Mouse (Mus musculus) MEL (cell line): ENCODE results near the gene Magi2. TPM values are rescaled to one million over a fixed set of nuclear protein-coding genes. Genes with fewer than 3 reads are reported as not detected.

Experiments
- DNase-seq: peaks from one replicate; pipeline ENCODE4 v3.0.0; 2011; ENCODE audit warnings: low read depth, low spot score
- H3K27ac ChIP-seq: 2 replicates; pipeline ENCODE4 v1.5.1; 2012; ENCODE audit warnings: low read depth, mild to moderate bottlenecking, control low read depth, low read length, moderate library complexity; ENCODE audit not compliant: control insufficient read depth
- H3K27me3 ChIP-seq, 2 experiments: fragments of 150-350 bp in 1 of 2; sonication (generic) in 1 of 2; 2 replicates each; pipeline ENCODE4 v1.6.1; 2012; ENCODE audit warnings: low read length in 2 of 2, mild to moderate bottlenecking in 2 of 2, improper control_type of control experiment in 1 of 2, moderate library complexity in 1 of 2; ENCODE audit not compliant: insufficient read depth in 2 of 2, control insufficient read depth in 1 of 2
- H3K36me3 ChIP-seq, 2 experiments: 2 replicates each; pipeline ENCODE4 v1.6.1; 2012 to 2014; ENCODE audit warnings: low read length in 2 of 2, improper control_type of control experiment in 1 of 2, inconsistent platforms in 1 of 2, mild to moderate bottlenecking in 1 of 2; ENCODE audit not compliant: insufficient read depth in 2 of 2, control insufficient read depth in 1 of 2
- H3K4me1 ChIP-seq, 2 experiments: fragments of 150-350 bp in 1 of 2; sonication (generic) in 1 of 2; 2 replicates each; pipeline ENCODE4 v1.6.1; 2012; ENCODE audit warnings: low read length in 2 of 2, improper control_type of control experiment in 1 of 2, mild to moderate bottlenecking in 1 of 2; ENCODE audit not compliant: insufficient read depth in 2 of 2, control insufficient read depth in 1 of 2
- H3K4me3 ChIP-seq, 2 experiments: fragments of 150-350 bp in 1 of 2; sonication (generic) in 1 of 2; 2 replicates each; pipeline ENCODE4 v1.5.1; 2012; ENCODE audit warnings: low read depth in 2 of 2, low read length in 2 of 2, mild to moderate bottlenecking in 2 of 2, moderate library complexity in 2 of 2, control low read depth in 1 of 2, improper control_type of control experiment in 1 of 2; ENCODE audit not compliant: control insufficient read depth in 1 of 2, insufficient read depth in 1 of 2
- H3K79me2 ChIP-seq: 2 replicates; pipeline ENCODE4 v1.6.1; 2012; ENCODE audit warnings: mild to moderate bottlenecking, low read length, moderate library complexity; ENCODE audit not compliant: control insufficient read depth, poor library complexity, insufficient read depth
- H3K9ac ChIP-seq: 2 replicates; pipeline ENCODE4 v1.6.1; 2012; ENCODE audit warnings: low read depth, mild to moderate bottlenecking, control low read depth, low read length, moderate library complexity; ENCODE audit not compliant: control insufficient read depth, poor library complexity, severe bottlenecking
- H3K9me3 ChIP-seq: fragments of 150-350 bp; sonication (generic); replicated peaks from 2 replicates; pipeline ENCODE4 v1.6.1; 2012; ENCODE audit warnings: mild to moderate bottlenecking, low read length, improper control_type of control experiment, moderate library complexity; ENCODE audit not compliant: insufficient read depth
- BHLHE40 ChIP-seq: IDR thresholded peaks from 2 replicates; pipeline ENCODE4 v1.6.1; 2012; ENCODE audit warnings: low read depth, mild to moderate bottlenecking, inconsistent platforms, low read length, improper control_type of control experiment, borderline replicate concordance
- CHD1 ChIP-seq: IDR thresholded peaks from 2 replicates; pipeline ENCODE4 v1.6.1; 2012; ENCODE audit warnings: low read depth, mild to moderate bottlenecking, inconsistent platforms, low read length, improper control_type of control experiment
- E2F4 ChIP-seq: IDR thresholded peaks from 2 replicates; pipeline ENCODE4 v1.6.1; 2011; ENCODE audit warnings: low read depth, low read length, improper control_type of control experiment, borderline replicate concordance
- EP300 ChIP-seq, 2 experiments: IDR thresholded peaks; 2 replicates each; pipeline ENCODE4 v1.6.1; 2011; ENCODE audit warnings: improper control_type of control experiment in 2 of 2, low read length in 2 of 2, low read depth in 1 of 2, mild to moderate bottlenecking in 1 of 2
- ETS1 ChIP-seq: IDR thresholded peaks from 2 replicates; pipeline ENCODE4 v1.6.1; 2012; ENCODE audit warnings: low read depth, mild to moderate bottlenecking, inconsistent platforms, low read length, improper control_type of control experiment, moderate library complexity
- GABPA ChIP-seq: IDR thresholded peaks from 2 replicates; pipeline ENCODE4 v1.6.1; 2012; ENCODE audit warnings: low read depth, mild to moderate bottlenecking, inconsistent platforms, low read length, improper control_type of control experiment, moderate library complexity
- GATA1 ChIP-seq: IDR thresholded peaks from 2 replicates; pipeline ENCODE4 v1.6.1; 2011; ENCODE audit warnings: low read depth, low read length, improper control_type of control experiment
- JUND ChIP-seq: IDR thresholded peaks from 2 replicates; pipeline ENCODE4 v1.6.1; 2011; ENCODE audit warnings: low read depth, mild to moderate bottlenecking, improper control_type of control experiment, low read length
- KAT2A ChIP-seq: conservative IDR thresholded peaks from 2 replicates; pipeline ENCODE4 v1.6.1; 2012; ENCODE audit warnings: low read depth, low read length, improper control_type of control experiment, inconsistent platforms
- MAFK ChIP-seq: IDR thresholded peaks from 2 replicates; pipeline ENCODE4 v1.6.1; 2011; ENCODE audit warnings: low read depth, mild to moderate bottlenecking, low read length, improper control_type of control experiment, borderline replicate concordance
- MAZ ChIP-seq: IDR thresholded peaks from 2 replicates; pipeline ENCODE4 v1.6.1; 2012; ENCODE audit warnings: low read depth, mild to moderate bottlenecking, inconsistent platforms, low read length, improper control_type of control experiment
- MEF2A ChIP-seq: IDR thresholded peaks from 2 replicates; pipeline ENCODE4 v1.6.1; 2014; ENCODE audit warnings: low read depth, mild to moderate bottlenecking, inconsistent platforms, low read length, improper control_type of control experiment; ENCODE audit not compliant: poor library complexity, insufficient replicate concordance, severe bottlenecking; ENCODE audit errors: extremely low read depth
- MYC ChIP-seq: IDR thresholded peaks from 2 replicates; pipeline ENCODE4 v1.6.1; 2011; ENCODE audit warnings: low read depth, mild to moderate bottlenecking, low read length, improper control_type of control experiment, moderate library complexity
- NRF1 ChIP-seq: IDR thresholded peaks from 2 replicates; pipeline ENCODE4 v1.6.1; 2014; ENCODE audit warnings: low read depth, mild to moderate bottlenecking, inconsistent platforms, low read length, improper control_type of control experiment, moderate library complexity; ENCODE audit not compliant: poor library complexity, insufficient read depth, severe bottlenecking
- POLR2AphosphoS5 ChIP-seq: IDR thresholded peaks from 2 replicates; pipeline ENCODE4 v1.6.1; 2012; ENCODE audit warnings: low read depth, borderline replicate concordance, mild to moderate bottlenecking, inconsistent platforms, low read length, moderate library complexity, mixed read lengths
- RAD21 ChIP-seq: IDR thresholded peaks from 2 replicates; pipeline ENCODE4 v1.6.1; 2011; ENCODE audit warnings: mild to moderate bottlenecking, low read depth, low read length, improper control_type of control experiment
- TAL1 ChIP-seq: IDR thresholded peaks from 2 replicates; pipeline ENCODE4 v1.6.1; 2012; ENCODE audit warnings: mild to moderate bottlenecking, inconsistent platforms, low read length, moderate library complexity, mixed read lengths
- TBP ChIP-seq: IDR thresholded peaks from 2 replicates; pipeline ENCODE4 v1.8.0; 2011; ENCODE audit warnings: low read depth, low read length, improper control_type of control experiment
- USF1 ChIP-seq: IDR thresholded peaks from 2 replicates; pipeline ENCODE4 v1.6.1; 2014; ENCODE audit warnings: low read depth, mild to moderate bottlenecking, inconsistent platforms, low read length, improper control_type of control experiment, moderate library complexity
- ZC3H11A ChIP-seq: IDR thresholded peaks from 2 replicates; pipeline ENCODE4 v1.6.1; 2012; ENCODE audit warnings: low read depth, mild to moderate bottlenecking, inconsistent platforms, low read length, improper control_type of control experiment
- ZMIZ1 ChIP-seq: IDR thresholded peaks from 2 replicates; pipeline ENCODE4 v1.6.1; 2012; ENCODE audit warnings: low read depth, mild to moderate bottlenecking, inconsistent platforms, low read length, improper control_type of control experiment, moderate library complexity
- ZNF384 ChIP-seq: IDR thresholded peaks from 2 replicates; pipeline ENCODE4 v1.6.1; 2012; ENCODE audit warnings: low read depth, mild to moderate bottlenecking, inconsistent platforms, low read length, improper control_type of control experiment
- polyA plus RNA-seq, 2 experiments: library from polyadenylated mRNA; stranded (reverse) in 1 of 2; unstranded in 1 of 2; fragments of >175 nt in 1 of 2; fragments of >200 nt in 1 of 2; gene quantifications; 2 replicates each; pipeline versions ENCODE4 v1.2.1 to v1.2.4; 2012; ENCODE audit warnings: low replicate concordance in 2 of 2, low read depth in 1 of 2; ENCODE audit not compliant: insufficient read length in 2 of 2, insufficient read depth in 1 of 2, missing spikeins in 1 of 2
- total RNA-seq: library from RNA; depleted of rRNA; stranded (reverse); fragments of 300-350 nt; gene quantifications from 2 replicates; pipeline ENCODE4 v1.2.3, GENCODE M21; 2012

Magi2 gene
- total and polyA plus RNA-seq, 3 experiments: 0.46 to 0.47 TPM; not detected in 1

DNA sequence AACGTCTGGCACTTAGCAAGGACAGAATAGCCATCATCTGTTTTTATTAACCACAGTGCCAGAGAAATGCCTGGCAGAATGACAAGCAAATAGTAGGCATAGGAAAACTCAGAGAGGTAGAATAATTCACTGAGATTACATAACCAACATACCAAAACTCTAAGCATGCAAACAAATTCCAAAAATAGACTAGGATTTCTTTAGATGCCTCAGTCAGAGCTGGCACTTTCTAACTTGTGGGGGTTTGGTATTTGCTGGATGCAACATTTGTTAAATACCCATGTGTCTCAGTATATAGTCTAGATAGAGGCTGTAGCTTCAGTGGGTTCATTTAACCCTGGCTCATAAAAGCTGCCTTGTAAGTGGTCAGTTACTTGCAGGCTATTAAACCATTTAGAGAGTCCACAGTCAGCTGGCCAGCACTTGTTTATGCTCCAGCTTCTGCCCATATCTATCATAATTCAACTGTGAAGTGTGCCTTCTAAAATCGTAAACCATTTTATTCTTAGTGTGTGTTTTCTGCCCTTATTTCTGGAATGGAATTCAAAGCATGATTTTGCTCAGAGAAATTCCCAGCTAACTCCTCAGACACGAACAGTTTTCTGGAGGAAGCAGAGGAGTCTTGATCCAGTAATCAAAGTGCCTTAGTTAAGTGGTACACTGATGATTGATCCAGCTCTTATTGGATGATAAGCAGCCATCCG lies 1219.8 kb downstream of the Magi2 start:
- no peak for DNase-seq
- Histone ChIP-seq H3K27ac (no peak overlapping the region), H3K9ac (no peak overlapping the region), H3K79me2 (no peaks in the 10 kb centered on the region), H3K4me3 (no peak overlapping the region), H3K27me3 (no peaks in the 10 kb centered on the region), H3K9me3 (no peaks in the 10 kb centered on the region), H3K4me1 (no peaks in the 10 kb centered on the region), H3K36me3 (no peaks in the 10 kb centered on the region)
- TF ChIP-seq ZNF384 (no peak), NRF1 (no peak), GATA1 (no peak)

DNA sequence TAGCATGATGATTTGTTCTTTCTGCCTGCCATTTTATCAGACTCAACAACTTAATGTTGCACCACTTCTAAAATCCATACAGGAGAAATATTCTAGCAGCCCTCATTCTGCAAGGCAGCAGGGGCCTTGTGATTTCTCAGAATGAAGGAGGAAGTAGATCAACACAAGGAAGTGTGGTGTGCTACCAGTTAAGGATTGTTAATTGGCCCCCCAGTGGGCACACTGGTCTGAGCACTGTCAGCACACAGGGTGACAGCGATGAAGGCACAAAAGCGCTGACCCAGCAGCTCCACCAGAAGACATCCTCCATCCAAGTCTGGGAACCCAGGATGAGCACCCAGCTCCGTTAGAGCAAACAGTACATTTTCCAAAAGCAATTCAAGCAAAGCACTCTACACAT lies 1229.3 kb downstream of the Magi2 start:
- no peaks in the 10 kb centered on the region for H3K27me3 ChIP-seq
- H3K79me2 ChIP-seq: no peaks in the 10 kb centered on the region
- no peak for DNase-seq
- no peaks in the 10 kb centered on the region for H3K4me1 ChIP-seq
- H3K4me3 ChIP-seq: no peak overlapping the region
- H3K9me3 ChIP-seq: no peaks in the 10 kb centered on the region
- no peak overlapping the region for H3K27ac ChIP-seq
- no peak overlapping the region for H3K9ac ChIP-seq
- no peaks in the 10 kb centered on the region for H3K36me3 ChIP-seq
- TF ChIP-seq ZMIZ1: no peak
- TF ChIP-seq KAT2A: no peak
- no peak for TF ChIP-seq ZC3H11A
- TF ChIP-seq MYC: no peak
- TF ChIP-seq POLR2AphosphoS5: no peak
- no peak for TF ChIP-seq MAZ
- TF ChIP-seq CHD1: no peak
- TF ChIP-seq NRF1: no peak

DNA sequence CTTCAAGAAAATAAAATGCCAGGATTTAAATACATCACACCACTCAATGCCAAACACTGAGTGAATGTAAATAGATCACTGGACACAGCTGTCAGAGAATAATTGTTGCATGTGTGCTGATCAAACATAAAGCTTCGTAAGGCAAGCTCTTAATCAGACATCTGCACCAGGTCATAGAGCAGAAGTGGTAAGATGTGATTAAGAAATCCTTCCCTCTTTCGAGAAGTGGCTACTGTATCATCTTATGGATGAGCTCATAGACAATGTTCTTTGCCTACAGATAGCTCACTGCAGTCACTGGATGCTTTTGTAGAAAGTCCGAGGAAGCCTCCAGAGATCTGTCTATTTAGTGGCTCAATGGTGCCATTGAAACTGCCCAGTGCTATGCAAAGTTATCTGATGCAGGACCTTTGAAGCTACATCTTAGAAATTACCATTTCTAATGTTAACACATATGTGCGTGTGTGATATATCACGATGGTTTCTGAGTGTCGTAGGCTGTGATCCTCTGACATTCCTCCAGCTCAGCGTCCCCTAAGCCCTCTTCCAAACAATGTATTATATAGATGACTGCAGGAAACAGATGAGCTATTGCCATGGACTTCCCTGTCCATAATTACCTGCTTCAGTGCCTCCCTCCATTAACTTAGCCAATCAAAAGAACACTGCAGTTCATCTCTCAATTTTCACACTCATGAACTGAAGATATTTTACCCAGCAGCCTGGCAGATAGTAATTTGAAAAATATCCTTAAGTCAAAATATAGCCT lies 1231.1 kb downstream of the Magi2 start:
- no peaks in the 10 kb centered on the region for H3K79me2 ChIP-seq
- no peak overlapping the region for H3K4me3 ChIP-seq
- no peaks in the 10 kb centered on the region for H3K9me3 ChIP-seq
- no peak overlapping the region for H3K9ac ChIP-seq
- DNase-seq: no peak
- no peaks in the 10 kb centered on the region for H3K36me3 ChIP-seq
- H3K27ac ChIP-seq: no peak overlapping the region
- H3K27me3 ChIP-seq: no peaks in the 10 kb centered on the region
- TF ChIP-seq GABPA: no peak
- no peak for TF ChIP-seq EP300 (IDR thresholded peaks at IDR 0.05; ENCODE audit: low read depth in 1 of 2, low read length in 2 of 2)
- TF ChIP-seq MAFK: no peak
- TF ChIP-seq USF1: no peak
- TF ChIP-seq RAD21: no peak
- TF ChIP-seq ETS1: no peak
- no peak for TF ChIP-seq TBP
- no peak for TF ChIP-seq JUND
- TF ChIP-seq BHLHE40: no peak
- no peak for TF ChIP-seq NRF1
- no peak for TF ChIP-seq CHD1
- TF ChIP-seq TAL1: no peak
- TF ChIP-seq MEF2A: no peak
- no peak for TF ChIP-seq E2F4
- H3K4me1 ChIP-seq: no peaks in the 10 kb centered on the region
